Mouse (Mus musculus): ENCODE measurements around the gene Prg2. TPM values are rescaled to one million over a fixed set of nuclear protein-coding genes. Genes with fewer than 3 reads are reported as not detected.

Prg2 gene
- not detected for polyA plus RNA-seq (2014; fragmentation: Illumina TruSeq; extraction: RNeasy Lipid Tissue Mini Kit (QIAGEN cat#74804); ENCODE audit: low read depth, low replicate concordance)

GRCm38 (mm10) chr2:84980188-84980587 lies at the start of gene Prg2:
Gene Prg2 (plus strand): TSS chr2:84980461.

GRCm38 (mm10) chr2:84936474-84937429 lies 43.5 kb upstream of the Prg2 start, which contains the start of gene Slc43a3:
Gene Slc43a3 (plus strand): TSS chr2:84936579.

GRCm38 (mm10) chr2:84987930-84988329 lies 7.7 kb downstream of the Prg2 start, which contains the start of gene Prg3:
Gene Prg3 (plus strand): TSS chr2:84988215.

Other genes starting within 250 kb of the Prg2 start
- 3.0 TPM for gene Ypel4, start 246.4 kb upstream of the Prg2 start, polyA plus RNA-seq (2014; fragmentation: Illumina TruSeq; extraction: RNeasy Lipid Tissue Mini Kit (QIAGEN cat#74804); ENCODE audit: low read depth, low replicate concordance)
- not detected for gene Gm19426, start 236.8 kb upstream of the Prg2 start, polyA plus RNA-seq (2014; fragmentation: Illumina TruSeq; extraction: RNeasy Lipid Tissue Mini Kit (QIAGEN cat#74804); ENCODE audit: low read depth, low replicate concordance)
- 12.6 TPM for gene Serping1, start 205.0 kb upstream of the Prg2 start, polyA plus RNA-seq (2014; fragmentation: Illumina TruSeq; extraction: RNeasy Lipid Tissue Mini Kit (QIAGEN cat#74804); ENCODE audit: low read depth, low replicate concordance)
- gene Ube2l6, start 181.6 kb upstream of the Prg2 start, polyA plus RNA-seq (2014; fragmentation: Illumina TruSeq; extraction: RNeasy Lipid Tissue Mini Kit (QIAGEN cat#74804); ENCODE audit: low read depth, low replicate concordance) = 2.4 TPM
- gene Smtnl1, start 157.8 kb upstream of the Prg2 start, polyA plus RNA-seq (2014; fragmentation: Illumina TruSeq; extraction: RNeasy Lipid Tissue Mini Kit (QIAGEN cat#74804); ENCODE audit: low read depth, low replicate concordance) = 1.1 TPM
- gene Timm10, start 153.5 kb upstream of the Prg2 start, polyA plus RNA-seq (2014; fragmentation: Illumina TruSeq; extraction: RNeasy Lipid Tissue Mini Kit (QIAGEN cat#74804); ENCODE audit: low read depth, low replicate concordance) = 1.9 TPM
- gene Slc43a1, start 141.6 kb upstream of the Prg2 start, polyA plus RNA-seq (2014; fragmentation: Illumina TruSeq; extraction: RNeasy Lipid Tissue Mini Kit (QIAGEN cat#74804); ENCODE audit: low read depth, low replicate concordance) = 0.11 TPM
- not detected for gene Rtn4rl2, start 93.8 kb upstream of the Prg2 start, polyA plus RNA-seq (2014; fragmentation: Illumina TruSeq; extraction: RNeasy Lipid Tissue Mini Kit (QIAGEN cat#74804); ENCODE audit: low read depth, low replicate concordance)
- 2.2 TPM for gene Slc43a3, start 43.9 kb upstream of the Prg2 start, polyA plus RNA-seq (2014; fragmentation: Illumina TruSeq; extraction: RNeasy Lipid Tissue Mini Kit (QIAGEN cat#74804); ENCODE audit: low read depth, low replicate concordance)
- gene Prg3, start 7.8 kb downstream of the Prg2 start, polyA plus RNA-seq (2014; fragmentation: Illumina TruSeq; extraction: RNeasy Lipid Tissue Mini Kit (QIAGEN cat#74804); ENCODE audit: low read depth, low replicate concordance) = not detected
- gene Ssrp1, start 56.8 kb downstream of the Prg2 start, polyA plus RNA-seq (2014; fragmentation: Illumina TruSeq; extraction: RNeasy Lipid Tissue Mini Kit (QIAGEN cat#74804); ENCODE audit: low read depth, low replicate concordance) = 103 TPM
- 59.1 TPM for gene P2rx3, start 57.0 kb downstream of the Prg2 start, polyA plus RNA-seq (2014; fragmentation: Illumina TruSeq; extraction: RNeasy Lipid Tissue Mini Kit (QIAGEN cat#74804); ENCODE audit: low read depth, low replicate concordance)
- 0.21 TPM for gene Tnks1bp1, start 67.6 kb downstream of the Prg2 start, polyA plus RNA-seq (2014; fragmentation: Illumina TruSeq; extraction: RNeasy Lipid Tissue Mini Kit (QIAGEN cat#74804); ENCODE audit: low read depth, low replicate concordance)
- gene Aplnr, start 155.8 kb downstream of the Prg2 start, polyA plus RNA-seq (2014; fragmentation: Illumina TruSeq; extraction: RNeasy Lipid Tissue Mini Kit (QIAGEN cat#74804); ENCODE audit: low read depth, low replicate concordance) = 0.22 TPM
- 1.7 TPM for gene Lrrc55, start 216.7 kb downstream of the Prg2 start, polyA plus RNA-seq (2014; fragmentation: Illumina TruSeq; extraction: RNeasy Lipid Tissue Mini Kit (QIAGEN cat#74804); ENCODE audit: low read depth, low replicate concordance)